Mouse (Mus musculus): Measurements from ENCODE around the gene Hoxc6.

Gene Hoxc6

DNA sequence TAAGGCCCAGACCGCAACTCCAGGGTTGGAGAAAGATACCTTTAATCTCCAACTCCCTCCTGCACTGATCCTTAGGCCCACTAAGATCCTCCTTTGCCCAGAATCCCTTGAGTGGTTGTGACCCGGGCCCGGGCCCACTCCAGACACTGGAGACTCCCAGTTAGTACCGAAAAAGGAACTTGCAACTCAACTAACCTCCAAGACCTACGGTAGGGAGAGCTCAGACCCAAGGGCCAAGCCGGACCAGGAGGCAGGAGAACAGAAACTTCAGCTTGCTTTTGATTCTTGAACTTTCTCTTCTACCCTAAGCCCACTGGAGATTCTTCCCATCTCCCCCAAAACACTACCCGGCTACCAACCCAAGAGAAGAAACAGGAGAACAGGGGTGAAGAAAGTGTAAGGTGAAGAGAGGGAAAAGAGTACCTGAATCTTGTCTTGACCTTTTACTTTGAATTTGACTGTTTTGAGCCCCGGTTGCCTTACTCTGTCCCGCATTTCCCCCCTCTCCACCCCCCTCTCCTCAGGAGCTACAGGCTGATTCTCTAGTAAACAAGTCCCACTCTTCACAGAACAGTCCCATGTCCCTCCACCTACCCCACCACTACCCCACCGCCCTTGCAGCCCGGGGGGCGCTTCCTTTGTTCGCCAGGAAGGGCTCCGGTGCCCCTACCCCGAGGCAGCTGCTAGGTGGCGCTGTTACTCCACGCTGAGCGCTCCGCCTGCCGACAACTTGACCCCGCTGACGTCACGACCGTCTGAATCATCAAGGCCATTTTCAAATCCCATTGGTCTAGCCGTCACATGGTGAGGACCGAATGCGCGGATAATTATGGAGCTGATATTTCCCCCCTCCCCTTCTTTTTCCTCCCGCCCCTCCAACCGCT lies 31.9 kb upstream of the Hoxc6 start:
- in situ Hi-C loops (cut with MboI; ENCODE audit: low pct_unique_long_range_greater_than_20kb in 1 of 2, low sequenced_read_pairs in 2 of 2, unreplicated experiment in 1 of 2): loop anchor here in 1 of 2 experiments (10.0 kb wide), 1 partner anchor 211 kb away; no protein-coding TSS in a partner anchor

DNA sequence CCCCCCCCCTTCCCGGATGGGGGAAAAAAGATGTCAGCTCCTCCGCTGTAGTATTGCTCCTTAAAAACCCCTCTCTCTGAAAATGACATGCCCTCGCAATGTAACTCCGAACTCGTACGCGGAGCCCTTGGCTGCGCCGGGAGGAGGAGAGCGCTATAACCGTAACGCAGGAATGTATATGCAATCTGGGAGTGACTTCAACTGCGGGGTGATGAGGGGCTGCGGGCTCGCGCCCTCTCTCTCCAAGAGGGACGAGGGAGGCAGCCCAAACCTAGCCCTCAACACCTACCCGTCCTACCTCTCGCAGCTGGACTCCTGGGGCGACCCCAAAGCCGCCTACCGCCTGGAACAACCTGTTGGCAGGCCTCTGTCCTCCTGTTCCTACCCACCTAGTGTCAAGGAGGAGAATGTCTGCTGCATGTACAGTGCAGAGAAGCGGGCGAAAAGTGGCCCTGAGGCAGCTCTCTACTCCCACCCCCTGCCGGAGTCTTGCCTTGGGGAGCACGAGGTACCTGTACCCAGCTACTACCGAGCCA lies 31.2 kb upstream of the Hoxc6 start, which contains the start of gene Hoxc10:
Gene Hoxc10, plus strand, starts transcription at position 21 of the 536 bp plus-strand sequence.
- in situ Hi-C loops (cut with MboI; ENCODE audit: low pct_unique_long_range_greater_than_20kb in 1 of 2, low sequenced_read_pairs in 2 of 2, unreplicated experiment in 1 of 2): loop anchor here in 1 of 2 experiments (10.0 kb wide), 1 partner anchor 212 kb away; no protein-coding TSS in a partner anchor

DNA sequence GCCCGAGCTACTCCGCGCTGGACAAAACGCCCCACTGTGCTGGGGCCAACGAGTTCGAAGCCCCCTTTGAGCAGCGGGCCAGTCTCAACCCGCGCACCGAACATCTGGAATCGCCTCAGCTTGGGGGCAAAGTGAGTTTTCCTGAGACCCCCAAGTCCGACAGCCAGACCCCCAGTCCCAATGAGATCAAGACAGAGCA lies 30.8 kb upstream of the Hoxc6 start, which contains the start of gene Hoxc5:
Gene Hoxc5, plus strand, starts transcription at position 132 of the 199 bp plus-strand sequence.
- in situ Hi-C loops (cut with MboI; ENCODE audit: low pct_unique_long_range_greater_than_20kb in 1 of 2, low sequenced_read_pairs in 2 of 2, unreplicated experiment in 1 of 2): loop anchor here in 1 of 2 experiments (10.0 kb wide), 1 partner anchor 212 kb away; no protein-coding TSS in a partner anchor

DNA sequence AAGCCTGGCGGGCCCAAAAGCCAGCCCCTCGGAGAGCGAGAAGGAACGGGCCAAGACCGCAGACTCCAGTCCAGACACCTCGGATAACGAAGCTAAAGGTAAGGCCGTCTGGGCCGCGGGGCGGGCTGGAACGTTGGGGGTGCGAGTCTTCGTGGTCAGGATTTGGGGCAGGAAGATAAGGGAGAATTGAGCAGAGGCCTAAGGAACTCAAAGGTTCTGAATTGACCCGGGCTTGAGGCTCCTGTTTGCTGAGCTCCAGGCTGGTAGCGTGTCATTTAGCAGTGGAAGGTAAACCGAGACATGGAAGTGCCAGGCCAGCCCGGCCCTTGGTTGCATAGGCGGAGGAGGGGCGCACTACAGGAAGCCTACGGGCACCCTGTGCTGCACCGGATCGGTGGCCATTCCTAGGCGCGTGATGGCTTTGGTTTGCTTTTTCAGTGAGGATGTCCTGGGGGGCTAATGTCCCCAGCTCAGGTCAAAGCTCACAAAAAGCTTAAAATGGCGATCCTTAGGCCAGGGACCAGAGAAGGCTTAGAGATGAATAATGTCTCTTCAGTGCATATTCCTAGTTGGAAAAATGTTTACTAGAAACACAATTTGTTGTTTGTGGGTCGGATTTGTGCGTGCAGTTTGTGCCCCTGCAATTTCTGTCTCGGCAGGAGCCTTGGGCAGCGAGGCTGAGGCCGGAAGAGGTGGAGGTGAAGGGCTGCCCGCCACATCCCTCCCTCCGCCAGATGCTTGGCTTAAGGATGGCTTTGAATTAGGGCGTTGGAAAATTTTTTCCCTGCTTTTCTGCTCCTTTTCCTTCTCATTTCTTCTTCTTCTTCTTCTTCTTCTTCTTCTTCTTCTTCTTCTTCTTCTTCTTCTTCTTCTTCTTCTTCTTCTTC lies 30.3 kb upstream of the Hoxc6 start:
- in situ Hi-C loops (cut with MboI; ENCODE audit: low pct_unique_long_range_greater_than_20kb in 1 of 2, low sequenced_read_pairs in 2 of 2, unreplicated experiment in 1 of 2): loop anchor here in 1 of 2 experiments (10.0 kb wide), 1 partner anchor 213 kb away; no protein-coding TSS in a partner anchor

DNA sequence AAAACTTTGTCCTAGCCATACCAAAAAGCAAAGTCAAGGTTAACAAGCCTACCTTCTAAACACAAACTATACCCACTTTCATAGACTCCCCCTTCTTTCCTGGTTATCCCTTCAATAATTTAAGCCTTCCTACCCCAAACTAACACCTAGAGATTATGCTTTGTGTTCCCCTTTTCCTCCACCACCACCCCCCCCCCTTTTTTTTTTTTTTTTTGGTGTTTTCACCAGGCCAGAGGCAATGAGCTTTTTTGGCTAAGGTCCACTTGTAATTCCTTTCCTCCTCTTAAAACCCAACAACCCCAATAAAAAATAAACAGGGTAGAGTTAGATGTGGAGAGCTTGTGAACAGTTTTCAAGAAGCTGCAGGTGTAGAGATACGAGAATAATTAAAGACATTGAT lies 28.8 kb upstream of the Hoxc6 start:
- in situ Hi-C loops (cut with MboI; ENCODE audit: low pct_unique_long_range_greater_than_20kb in 1 of 2, low sequenced_read_pairs in 2 of 2, unreplicated experiment in 1 of 2): loop anchor here in 1 of 2 experiments (10.0 kb wide), 1 partner anchor 214 kb away; no protein-coding TSS in a partner anchor

DNA sequence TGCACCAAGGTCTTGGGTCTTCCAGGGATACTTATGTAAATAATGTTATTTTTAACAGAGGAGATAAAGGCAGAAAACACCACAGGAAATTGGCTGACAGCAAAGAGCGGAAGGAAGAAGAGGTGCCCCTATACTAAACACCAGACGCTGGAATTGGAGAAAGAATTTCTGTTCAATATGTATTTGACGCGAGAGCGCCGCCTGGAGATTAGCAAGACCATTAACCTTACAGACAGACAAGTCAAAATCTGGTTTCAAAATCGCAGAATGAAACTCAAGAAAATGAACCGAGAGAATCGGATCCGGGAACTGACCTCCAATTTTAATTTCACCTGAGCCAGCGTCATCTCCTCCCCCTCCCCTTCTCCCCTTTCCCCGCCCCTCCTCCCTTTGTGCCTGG lies 27.3 kb upstream of the Hoxc6 start:
- in situ Hi-C loops (cut with MboI; ENCODE audit: low pct_unique_long_range_greater_than_20kb in 1 of 2, low sequenced_read_pairs in 2 of 2, unreplicated experiment in 1 of 2): no loop called here

DNA sequence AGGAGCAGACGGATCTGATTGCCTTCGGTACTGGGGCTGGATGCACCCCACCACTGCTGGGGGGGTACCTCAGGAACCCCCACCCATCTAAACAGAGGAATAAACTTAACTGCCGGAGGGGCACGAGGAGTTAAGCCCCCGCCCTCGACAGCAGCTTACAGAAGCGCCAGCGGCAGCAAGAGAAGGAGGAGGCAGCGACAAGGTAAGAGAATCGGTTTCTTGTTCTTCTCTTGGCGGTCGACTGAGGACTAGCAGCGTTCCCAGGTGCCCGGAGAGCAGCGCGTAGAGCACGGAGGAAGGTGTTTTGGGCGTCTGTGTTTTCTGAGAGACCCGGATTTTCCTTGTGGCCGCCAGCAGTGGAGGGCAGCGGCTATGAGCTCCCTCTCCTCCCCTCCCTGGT lies 25.8 kb upstream of the Hoxc6 start:
- in situ Hi-C loops (cut with MboI; ENCODE audit: low pct_unique_long_range_greater_than_20kb in 1 of 2, low sequenced_read_pairs in 2 of 2, unreplicated experiment in 1 of 2): no loop called here

DNA sequence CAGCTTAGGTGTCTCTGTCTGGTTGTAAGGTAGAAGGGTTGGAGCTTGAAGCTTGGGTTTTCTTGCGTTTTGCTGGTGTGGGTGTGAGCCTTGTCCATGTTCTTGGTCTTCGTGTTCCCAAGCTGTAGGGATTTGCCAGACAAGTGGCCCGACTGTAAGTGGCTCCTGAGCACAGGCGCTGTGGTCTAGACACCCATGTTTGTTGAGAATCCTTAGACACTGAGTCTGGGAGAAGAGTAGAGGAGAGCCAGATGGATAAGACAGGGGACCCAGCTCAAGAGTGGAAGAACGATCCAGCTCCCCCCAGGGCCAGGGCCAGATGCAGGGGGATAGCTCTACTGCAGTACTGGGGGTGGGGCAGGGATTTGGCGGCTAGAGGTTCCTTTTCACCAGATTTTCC lies 25.3 kb upstream of the Hoxc6 start:
- in situ Hi-C loops (cut with MboI; ENCODE audit: low pct_unique_long_range_greater_than_20kb in 1 of 2, low sequenced_read_pairs in 2 of 2, unreplicated experiment in 1 of 2): no loop called here

DNA sequence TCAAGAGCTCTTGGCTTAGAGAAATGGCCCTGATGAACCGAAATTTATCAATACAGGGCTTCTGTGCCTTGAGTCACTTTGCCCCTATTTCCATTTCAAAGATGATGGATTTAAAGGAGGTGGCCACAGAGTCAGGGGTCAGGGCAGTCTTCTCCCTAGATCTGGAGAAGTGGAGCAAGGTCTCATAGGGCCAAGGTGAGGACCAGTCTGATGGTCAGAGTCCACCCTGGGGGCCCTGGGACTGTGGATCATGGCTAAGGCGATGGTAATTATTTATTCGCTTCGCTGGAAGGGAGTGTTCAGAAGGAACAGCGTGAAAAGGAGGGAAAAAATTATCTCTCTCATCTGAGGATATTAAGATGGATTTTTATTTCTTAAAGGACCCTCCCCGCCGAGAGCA lies 23.0 kb upstream of the Hoxc6 start:
- in situ Hi-C loops (cut with MboI; ENCODE audit: low pct_unique_long_range_greater_than_20kb in 1 of 2, low sequenced_read_pairs in 2 of 2, unreplicated experiment in 1 of 2): no loop called here

DNA sequence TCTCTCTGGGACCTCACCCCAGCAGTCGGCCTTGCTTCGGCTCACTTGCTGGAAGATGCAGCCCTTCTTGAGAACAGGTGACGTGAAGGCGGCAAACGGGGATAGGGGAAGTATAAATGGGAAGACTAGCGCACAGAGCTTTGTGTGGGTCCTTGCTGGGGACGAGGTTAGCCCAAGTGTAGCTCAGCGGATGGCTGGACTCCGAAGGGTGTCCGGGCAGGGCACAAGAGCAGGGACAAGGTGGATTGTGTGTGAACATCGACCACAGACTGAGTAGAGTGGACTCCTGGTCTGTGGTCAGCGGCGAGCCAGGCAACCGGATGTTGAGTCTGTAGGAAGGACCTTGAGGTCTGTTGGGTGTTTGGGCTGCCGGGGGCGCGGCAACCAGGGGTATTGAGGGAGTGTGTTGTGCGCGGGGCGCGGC lies 22.4 kb upstream of the Hoxc6 start:
- in situ Hi-C loops (cut with MboI; ENCODE audit: low pct_unique_long_range_greater_than_20kb in 1 of 2, low sequenced_read_pairs in 2 of 2, unreplicated experiment in 1 of 2): no loop called here

DNA sequence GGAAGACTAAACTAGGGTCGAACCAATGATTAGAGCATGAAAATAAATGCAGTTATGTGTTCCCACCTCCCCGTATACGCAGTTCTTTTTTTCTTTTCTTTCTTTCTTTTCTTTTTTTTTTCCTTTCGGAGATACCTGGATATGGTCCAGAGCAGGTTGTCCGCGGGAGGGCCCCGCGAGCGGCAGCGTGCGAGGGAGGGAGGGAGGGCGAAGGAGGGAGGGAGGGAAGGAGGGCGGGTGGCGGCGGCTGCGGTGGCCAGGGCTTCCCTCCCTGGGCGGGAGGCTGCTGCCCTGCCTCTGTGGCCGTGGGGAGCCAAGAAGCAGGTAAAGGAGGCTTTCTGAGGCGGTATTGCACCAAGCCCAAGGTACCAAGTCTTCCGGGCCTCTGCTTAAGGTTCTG lies 21.9 kb upstream of the Hoxc6 start, which contains the start of gene Hoxc9:
Gene Hoxc9, plus strand, starts transcription at position 269 of the 400 bp plus-strand sequence.
- in situ Hi-C loops (cut with MboI; ENCODE audit: low pct_unique_long_range_greater_than_20kb in 1 of 2, low sequenced_read_pairs in 2 of 2, unreplicated experiment in 1 of 2): no loop called here

DNA sequence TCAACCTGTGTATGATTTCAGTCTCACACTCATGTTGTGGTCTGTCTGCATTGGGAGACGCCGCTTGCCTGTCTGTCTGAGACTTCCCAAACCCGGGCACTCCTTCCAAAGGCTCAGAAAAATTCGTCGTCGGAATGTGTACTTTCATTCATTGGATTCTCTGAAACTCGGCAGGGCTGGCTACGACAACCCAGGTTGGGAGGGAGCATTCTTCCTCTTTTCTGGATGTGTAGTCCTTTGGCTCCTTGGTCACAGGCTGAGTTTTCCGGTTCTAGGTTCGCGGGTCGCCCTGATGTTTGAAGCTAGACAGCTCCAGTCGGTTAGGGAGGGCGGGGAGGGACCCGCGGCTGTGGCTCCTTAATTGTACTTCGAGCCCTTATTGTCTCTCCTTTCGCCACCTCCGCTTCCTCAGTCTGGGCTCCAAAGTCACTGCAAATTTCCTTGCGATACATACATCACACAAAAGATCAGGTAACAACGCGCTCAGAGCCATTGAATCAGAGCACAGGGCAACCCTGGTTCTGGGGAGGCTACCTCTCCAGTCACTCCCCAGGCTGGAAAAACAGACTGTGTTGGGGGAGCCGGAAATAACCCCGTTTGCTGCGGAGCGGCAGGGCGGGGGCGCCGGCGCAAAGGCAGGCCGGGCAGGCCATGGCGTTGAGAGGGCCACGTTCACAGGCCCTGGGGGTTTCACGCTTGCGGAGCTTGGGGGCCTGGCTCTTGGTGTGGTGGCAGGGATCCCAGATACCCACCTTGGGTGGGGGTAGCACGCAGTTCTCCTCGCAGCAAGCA lies 21.2 kb upstream of the Hoxc6 start:
- in situ Hi-C loops (cut with MboI; ENCODE audit: low pct_unique_long_range_greater_than_20kb in 1 of 2, low sequenced_read_pairs in 2 of 2, unreplicated experiment in 1 of 2): no loop called here

DNA sequence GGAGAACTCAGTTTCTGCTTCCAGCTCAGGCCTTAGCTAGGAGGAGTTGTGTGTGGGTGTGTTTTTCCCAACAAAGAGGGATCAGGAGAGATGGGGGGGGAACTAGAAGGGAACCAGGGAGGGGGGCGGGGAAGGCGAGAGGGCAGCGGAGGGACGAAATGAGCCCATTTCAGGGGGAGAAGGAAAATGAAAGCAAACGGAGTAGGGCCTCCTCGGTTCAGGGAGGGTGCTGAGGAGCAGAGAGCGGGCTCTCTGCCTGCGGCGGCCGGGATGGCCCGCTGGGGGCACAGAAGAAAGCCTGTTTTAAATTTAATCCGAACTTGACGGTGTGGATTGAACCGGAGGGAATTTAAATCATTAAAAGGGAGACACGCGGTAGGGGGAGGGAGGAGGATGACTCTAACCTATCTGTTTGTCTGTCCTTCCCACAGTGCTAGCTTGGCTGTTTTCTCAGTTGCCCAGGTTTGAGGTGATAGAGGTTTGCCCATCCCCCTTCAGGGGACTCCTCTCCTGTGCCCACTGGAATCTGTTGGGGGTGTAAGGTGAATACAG lies 20.6 kb upstream of the Hoxc6 start:
- in situ Hi-C loops (cut with MboI; ENCODE audit: low pct_unique_long_range_greater_than_20kb in 1 of 2, low sequenced_read_pairs in 2 of 2, unreplicated experiment in 1 of 2): no loop called here

DNA sequence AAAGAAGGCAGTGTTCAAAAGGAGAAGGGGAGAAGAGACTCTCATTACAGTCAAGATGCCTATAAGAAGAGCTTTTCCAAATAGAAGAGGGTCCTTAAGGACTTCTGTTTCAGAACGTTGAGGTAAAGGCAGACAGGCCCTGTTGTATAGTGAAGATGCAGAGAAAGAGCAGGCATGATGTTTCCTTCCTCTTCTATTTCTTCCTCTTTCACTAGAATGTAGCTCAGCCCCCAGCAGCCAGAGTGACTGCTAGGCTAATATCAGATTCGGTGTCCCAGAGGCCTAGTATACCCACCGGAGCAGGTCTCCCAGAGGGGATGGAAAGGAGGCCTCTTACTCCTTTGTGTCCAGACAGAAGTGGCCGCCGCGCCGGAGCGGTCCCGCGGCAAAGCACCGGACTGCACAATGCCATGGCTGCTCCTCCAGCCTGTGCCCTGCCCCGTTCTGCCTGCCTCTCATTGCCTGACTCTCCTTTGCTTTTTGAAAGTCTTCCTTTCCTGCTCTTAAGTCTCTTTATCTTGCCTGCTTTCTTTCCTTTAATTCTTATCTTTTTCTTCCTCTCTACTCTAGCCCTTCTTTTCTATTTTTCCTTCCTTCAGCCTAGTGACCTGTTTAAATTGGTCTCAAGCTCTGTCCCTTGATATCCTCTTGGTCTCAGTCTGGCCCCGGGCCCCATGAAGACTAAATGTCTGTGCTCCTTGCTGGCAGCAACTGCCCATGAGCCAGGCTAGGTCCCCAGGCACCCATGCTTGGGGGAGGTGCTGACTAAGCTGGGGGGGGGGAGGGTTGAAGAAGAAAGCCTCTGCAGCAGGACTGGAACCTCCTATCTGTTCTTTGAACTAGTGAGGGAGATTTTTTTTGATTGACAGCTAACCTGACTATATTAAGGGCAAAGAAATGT lies 19.2 kb upstream of the Hoxc6 start:
- in situ Hi-C loops (cut with MboI; ENCODE audit: low pct_unique_long_range_greater_than_20kb in 1 of 2, low sequenced_read_pairs in 2 of 2, unreplicated experiment in 1 of 2): no loop called here

DNA sequence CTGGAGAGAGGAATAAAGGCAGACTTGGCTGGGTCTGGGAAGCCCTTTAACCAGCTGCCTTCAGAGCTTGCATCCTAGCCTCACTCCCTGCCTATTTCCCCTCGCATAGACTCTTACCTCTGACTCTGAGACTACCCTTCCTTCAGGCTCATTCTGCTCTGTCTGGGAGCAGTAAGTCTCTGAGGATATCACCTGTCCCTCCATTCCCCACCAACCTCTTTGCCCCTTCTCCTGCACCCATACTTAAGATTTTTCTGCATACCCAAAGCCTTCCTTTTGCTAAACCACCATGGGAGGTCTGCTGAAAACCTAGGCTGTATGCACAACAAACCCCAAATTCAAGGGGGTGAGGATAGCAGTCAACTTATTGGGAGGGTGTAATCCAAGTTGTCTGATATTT lies 18.1 kb upstream of the Hoxc6 start:
- in situ Hi-C loops (cut with MboI; ENCODE audit: low pct_unique_long_range_greater_than_20kb in 1 of 2, low sequenced_read_pairs in 2 of 2, unreplicated experiment in 1 of 2): no loop called here

DNA sequence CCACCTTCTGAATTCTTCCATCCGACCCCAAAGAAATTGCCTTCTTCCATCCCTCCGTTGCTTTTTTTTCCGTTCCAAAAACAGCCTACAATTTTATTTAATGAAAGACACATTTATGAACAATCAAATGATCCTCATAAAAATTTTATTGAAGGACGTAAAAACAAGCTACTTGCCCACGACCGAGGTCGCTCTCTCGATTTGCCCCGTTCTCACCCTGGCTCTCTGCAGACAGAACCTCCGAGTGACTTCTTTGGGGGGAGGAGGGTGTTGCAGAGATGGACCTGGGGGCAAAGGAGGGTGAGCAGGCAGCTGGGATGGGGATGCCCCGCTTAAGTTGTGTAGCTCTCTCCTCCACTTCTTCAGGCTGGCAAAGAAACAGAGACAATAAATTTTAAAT lies 17.7 kb upstream of the Hoxc6 start:
- in situ Hi-C loops (cut with MboI; ENCODE audit: low pct_unique_long_range_greater_than_20kb in 1 of 2, low sequenced_read_pairs in 2 of 2, unreplicated experiment in 1 of 2): no loop called here

DNA sequence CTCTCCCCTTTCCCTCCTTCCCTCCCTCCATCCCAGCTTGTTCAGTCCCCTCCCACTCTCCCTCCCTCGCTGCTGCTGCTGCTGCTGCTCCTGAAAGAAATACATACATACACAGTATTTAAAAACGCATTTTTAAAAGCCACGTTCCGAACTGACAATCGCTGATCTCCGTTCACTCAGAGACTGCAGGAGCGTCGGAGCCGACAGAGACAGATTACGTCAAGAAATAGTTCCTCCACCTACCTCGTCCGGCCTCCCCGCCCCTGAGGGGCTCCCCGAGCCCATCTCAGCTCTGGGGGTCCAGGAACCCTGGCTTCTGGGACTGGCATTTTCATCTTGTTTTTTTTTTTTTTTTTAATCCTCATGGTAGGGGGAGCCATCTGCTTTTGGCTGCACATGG lies 17.1 kb upstream of the Hoxc6 start:
- in situ Hi-C loops (cut with MboI; ENCODE audit: low pct_unique_long_range_greater_than_20kb in 1 of 2, low sequenced_read_pairs in 2 of 2, unreplicated experiment in 1 of 2): no loop called here

Data from mouse embryonic stem cell (cell line).